Mouse (Mus musculus) lung, embryonic 14.5 days (tissue): Measurements from ENCODE around the gene Il1a. TPM values are rescaled to one million over a fixed set of nuclear protein-coding genes. Genes with fewer than 3 reads are reported as not detected.
A peak's percentile ranks its signal among the peaks of the same experiment; 100 is the strongest.

Experiments
- ATAC-seq: fragments of 200-750 bp; cut with Nextera tagmentation; 2 replicates; pipeline ENCODE4 v1.8.0; 2017; ENCODE audit warnings: mild to moderate bottlenecking, moderate TSS enrichment, moderate library complexity; ENCODE audit not compliant: insufficient read depth
- DNase-seq: peaks from one replicate; pipeline ENCODE4 v3.0.0-alpha.2; 2015
- H3K27ac ChIP-seq: fragments of 300-500 bp; sonication (generic); 2 replicates; pipeline ENCODE4 v1.5.1; 2014; ENCODE audit warnings: low read depth, mild to moderate bottlenecking, moderate library complexity
- H3K27me3 ChIP-seq: fragments of 300-500 bp; sonication (generic); 2 replicates; pipeline ENCODE4 v1.6.1; 2014; ENCODE audit warnings: low read length, control low read depth; ENCODE audit not compliant: insufficient read depth
- H3K36me3 ChIP-seq: fragments of 300-500 bp; sonication (generic); 2 replicates; pipeline ENCODE4 v1.6.1; 2014; ENCODE audit warnings: control low read depth; ENCODE audit not compliant: insufficient read depth
- H3K4me1 ChIP-seq: fragments of 300-500 bp; sonication (generic); 2 replicates; pipeline ENCODE4 v1.6.1; 2014; ENCODE audit warnings: antibody characterized with exemption, control low read depth; ENCODE audit not compliant: insufficient read depth
- H3K4me2 ChIP-seq: fragments of 300-500 bp; sonication (generic); 2 replicates; pipeline ENCODE4 v1.6.1; 2014; ENCODE audit warnings: mild to moderate bottlenecking
- H3K4me3 ChIP-seq: fragments of 300-500 bp; sonication (generic); 2 replicates; pipeline ENCODE4 v1.5.1; 2014; ENCODE audit warnings: low read depth, low read length
- H3K9ac ChIP-seq: fragments of 300-500 bp; sonication (generic); 2 replicates; pipeline ENCODE4 v1.6.1; 2014
- H3K9me3 ChIP-seq: fragments of 300-500 bp; sonication (generic); 2 replicates; pipeline ENCODE4 v1.6.1; 2016; ENCODE audit warnings: low read depth, low read length, control low read depth
- CTCF ChIP-seq: IDR thresholded peaks from 2 replicates; pipeline ENCODE4 v1.5.1; 2016; ENCODE audit warnings: antibody characterized with exemption, low read depth
- WGBS: fragments of 180-500 bp; shearing (Covaris S2); extraction: QIAGEN DNeasy Blood & Tissue Kit; methylation state at CpG from one replicate; pipeline ENCODE4 v1.1.7; 2014; 5-methylcytosine and 5-hydroxymethylcytosine counted together
- polyA plus RNA-seq: library from polyadenylated mRNA; unstranded; fragments of >200 nt; fragmentation: Nextera tagmentation; extraction: Ambion mirVana; gene quantifications from 2 replicates; pipeline ENCODE4 v1.2.1, GENCODE M21; 2014

Il1a gene
- polyA plus RNA-seq, 1 experiment from 2014 or later, result not detected

DNA sequence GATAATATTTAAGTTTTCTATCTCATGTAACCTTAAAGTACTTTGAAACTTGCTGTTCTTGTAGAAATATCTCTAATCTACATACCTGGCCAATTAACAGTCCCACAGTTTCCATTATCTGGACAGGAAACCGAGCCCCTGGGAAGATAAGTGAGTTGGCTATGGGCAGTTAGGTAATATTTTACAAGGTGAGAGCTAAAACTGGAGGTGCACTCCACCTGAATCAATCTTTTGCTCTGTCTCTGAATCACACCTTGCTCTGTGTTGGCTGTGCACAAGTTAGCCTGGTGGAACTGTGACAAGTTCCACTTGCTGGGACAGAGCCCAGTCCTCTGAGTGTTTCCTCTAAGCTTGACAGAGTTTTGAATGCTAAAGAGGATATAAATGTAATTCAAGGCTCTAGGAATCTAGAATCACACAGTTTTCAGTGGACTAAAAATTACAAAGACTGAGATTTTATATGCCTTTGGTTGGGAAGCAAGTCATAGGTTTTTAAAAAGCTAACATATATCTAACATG, 12.4 kb upstream of the Il1a start:
- DNase-seq, result no peak
- no peak overlapping the region for H3K27ac ChIP-seq
- H3K27me3 ChIP-seq, result no peaks in the 10 kb centered on the region
- H3K4me1 ChIP-seq, result no peaks in the 10 kb centered on the region
- H3K9ac ChIP-seq, result no peak overlapping the region
- no peaks in the 10 kb centered on the region for H3K36me3 ChIP-seq
- ATAC-seq, result no peak
- WGBS, result 53% methylated on average over 1 of the region's 1 CpGs
- H3K4me3 ChIP-seq, result no peak overlapping the region
- TF ChIP-seq CTCF, result no peak
- H3K9me3 ChIP-seq, result no peaks in the 10 kb centered on the region
- no peak overlapping the region for H3K4me2 ChIP-seq

DNA sequence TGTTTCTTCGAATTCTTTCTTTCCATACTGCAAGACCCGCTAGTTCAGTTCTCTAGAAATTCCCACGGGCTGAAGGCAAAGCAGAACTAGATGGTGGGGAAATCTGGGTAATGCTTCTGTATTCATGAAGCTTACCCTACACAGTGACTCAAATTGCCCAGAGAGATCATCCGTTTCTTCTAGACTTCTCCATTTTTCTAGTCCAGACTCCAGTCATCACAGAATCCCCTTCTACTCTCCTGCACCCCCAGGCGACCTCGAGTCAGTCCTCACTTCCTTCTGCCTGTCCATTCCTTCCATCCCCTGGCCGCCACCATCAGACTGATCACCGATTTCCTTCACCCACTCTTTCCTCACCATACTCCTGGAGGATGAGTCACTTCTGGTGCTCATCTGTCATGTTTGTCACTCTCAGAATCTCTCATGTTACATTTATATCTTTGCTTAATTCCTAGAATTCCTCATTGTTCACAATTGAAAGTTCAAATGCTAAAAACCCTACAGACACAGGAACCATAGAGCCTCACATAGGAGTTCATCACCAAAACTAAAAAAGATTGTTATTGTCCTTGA, 10.3 kb upstream of the Il1a start:
- WGBS, result 68% methylated on average over 8 of the region's 8 CpGs
- no peak for TF ChIP-seq CTCF
- no peak overlapping the region for H3K27ac ChIP-seq
- no peaks in the 10 kb centered on the region for H3K9me3 ChIP-seq
- ATAC-seq (no peak), DNase-seq (no peak)
- no peaks in the 10 kb centered on the region for H3K27me3 ChIP-seq
- H3K4me2 ChIP-seq, result no peak overlapping the region
- no peaks in the 10 kb centered on the region for H3K36me3 ChIP-seq
- H3K9ac ChIP-seq, result no peak overlapping the region
- H3K4me3 ChIP-seq, result no peak overlapping the region
- H3K4me1 ChIP-seq, result no peaks in the 10 kb centered on the region

DNA sequence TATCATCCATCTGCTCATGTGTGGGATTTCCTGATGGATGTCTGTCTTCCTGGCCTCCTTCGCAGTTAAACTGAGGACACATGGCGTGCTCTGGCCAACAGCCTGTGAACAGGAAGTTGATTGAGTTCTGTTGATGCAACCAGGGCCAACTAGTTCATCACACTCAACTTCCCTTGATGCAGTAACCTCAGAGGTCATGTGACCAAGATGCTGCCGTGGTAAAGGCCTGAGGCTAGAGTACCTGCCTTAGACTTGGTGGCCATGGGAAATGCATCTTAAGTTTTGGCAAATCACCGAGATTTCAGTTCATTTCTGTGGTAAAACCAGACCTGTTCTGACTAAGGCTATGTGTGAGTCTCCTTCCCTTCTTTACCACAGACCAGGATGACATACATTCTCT, 6.1 kb upstream of the Il1a start:
- ATAC-seq (no peak), DNase-seq (no peak)
- Histone ChIP-seq H3K27me3 (no peaks in the 10 kb centered on the region), H3K27ac (no peak overlapping the region), H3K36me3 (no peaks in the 10 kb centered on the region), H3K9ac (no peak overlapping the region), H3K9me3 (no peaks in the 10 kb centered on the region), H3K4me2 (no peak overlapping the region), H3K4me3 (no peak overlapping the region), H3K4me1 (no peaks in the 10 kb centered on the region)
- 61% methylated on average over 4 of the region's 4 CpGs for WGBS
- TF ChIP-seq CTCF, result no peak

DNA sequence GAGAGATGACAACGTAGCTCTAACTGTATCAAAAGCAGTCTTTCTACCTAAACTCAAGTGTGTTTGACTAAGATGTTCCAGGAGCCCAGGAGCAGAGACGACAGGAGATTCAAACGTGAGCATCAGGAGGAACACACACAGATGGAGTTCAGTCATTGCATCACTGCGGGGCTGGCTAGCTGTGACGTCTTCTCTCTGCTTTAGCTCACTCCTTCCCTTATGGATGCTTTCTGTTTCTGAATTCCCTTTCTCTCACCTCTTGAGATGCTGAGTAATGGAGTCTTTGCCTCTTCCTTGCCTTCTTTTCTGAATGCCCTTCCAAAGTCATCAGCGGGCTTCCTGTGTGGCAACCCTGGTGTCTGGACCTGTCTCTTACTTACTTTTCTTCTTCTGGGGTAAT, 5.1 kb upstream of the Il1a start:
- H3K4me1 ChIP-seq, result no peaks in the 10 kb centered on the region
- WGBS, result 71% methylated on average over 6 of the region's 6 CpGs
- H3K9me3 ChIP-seq, result no peaks in the 10 kb centered on the region
- H3K4me2 ChIP-seq, result no peak overlapping the region
- no peak for DNase-seq
- H3K36me3 ChIP-seq, result no peaks in the 10 kb centered on the region
- no peak overlapping the region for H3K27ac ChIP-seq
- H3K4me3 ChIP-seq, result no peak overlapping the region
- no peak overlapping the region for H3K9ac ChIP-seq
- TF ChIP-seq CTCF, result no peak
- no peaks in the 10 kb centered on the region for H3K27me3 ChIP-seq
- ATAC-seq, result no peak

DNA sequence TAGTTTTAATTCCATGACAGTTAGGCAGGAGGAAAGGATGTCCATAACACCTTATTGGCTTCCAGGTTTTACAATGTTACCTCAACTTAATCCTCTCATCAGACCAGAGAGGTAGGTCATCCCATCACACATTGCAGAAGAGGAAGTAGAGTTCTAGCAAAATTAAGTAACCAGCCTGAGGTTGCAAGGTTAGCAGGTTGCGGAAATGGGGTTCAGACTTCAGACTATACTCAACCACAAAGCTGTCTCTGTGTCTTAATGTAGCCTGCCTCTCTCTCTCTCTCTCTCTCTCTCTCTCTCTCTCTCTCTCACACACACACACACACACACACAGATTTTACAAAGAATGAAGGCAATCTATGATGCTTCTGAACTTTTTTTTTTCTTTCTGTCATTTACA, 4.2 kb upstream of the Il1a start:
- H3K9me3 ChIP-seq, result no peaks in the 10 kb centered on the region
- H3K27me3 ChIP-seq, result no peaks in the 10 kb centered on the region
- ATAC-seq (no peak), DNase-seq (no peak)
- 96% methylated on average over 1 of the region's 1 CpGs for WGBS
- no peaks in the 10 kb centered on the region for H3K36me3 ChIP-seq
- no peak overlapping the region for H3K4me2 ChIP-seq
- H3K27ac ChIP-seq, result no peak overlapping the region
- H3K9ac ChIP-seq, result no peak overlapping the region
- no peak overlapping the region for H3K4me3 ChIP-seq
- H3K4me1 ChIP-seq, result no peaks in the 10 kb centered on the region
- TF ChIP-seq CTCF, result no peak

DNA sequence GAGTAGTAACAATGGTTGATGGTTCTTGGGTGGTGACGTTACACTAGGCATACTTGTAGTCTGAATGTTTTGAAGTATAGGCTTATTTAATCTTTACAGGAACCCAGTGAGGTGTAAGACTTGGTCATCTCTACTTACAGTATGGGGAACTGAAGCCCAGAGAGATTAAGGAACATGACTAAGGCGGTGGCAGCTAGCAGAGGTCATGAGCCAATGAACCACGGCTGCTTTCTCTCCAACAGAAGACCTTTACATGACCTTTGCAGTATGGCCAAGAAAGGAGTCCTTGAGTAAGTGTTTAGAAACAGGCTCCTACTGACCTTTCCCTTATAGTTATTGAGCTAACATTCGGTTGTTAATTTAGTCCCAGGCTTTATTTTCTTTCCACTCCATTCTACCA, 3.8 kb downstream of the Il1a start:
- no peaks in the 10 kb centered on the region for H3K36me3 ChIP-seq
- H3K9me3 ChIP-seq, result no peaks in the 10 kb centered on the region
- 68% methylated on average over 4 of the region's 4 CpGs for WGBS
- no peak overlapping the region for H3K9ac ChIP-seq
- H3K4me1 ChIP-seq, result no peaks in the 10 kb centered on the region
- DNase-seq (no peak), ATAC-seq (no peak)
- TF ChIP-seq CTCF, result no peak
- H3K27me3 ChIP-seq, result no peaks in the 10 kb centered on the region
- no peak overlapping the region for H3K4me3 ChIP-seq
- no peak overlapping the region for H3K27ac ChIP-seq
- H3K4me2 ChIP-seq, result no peak overlapping the region

DNA sequence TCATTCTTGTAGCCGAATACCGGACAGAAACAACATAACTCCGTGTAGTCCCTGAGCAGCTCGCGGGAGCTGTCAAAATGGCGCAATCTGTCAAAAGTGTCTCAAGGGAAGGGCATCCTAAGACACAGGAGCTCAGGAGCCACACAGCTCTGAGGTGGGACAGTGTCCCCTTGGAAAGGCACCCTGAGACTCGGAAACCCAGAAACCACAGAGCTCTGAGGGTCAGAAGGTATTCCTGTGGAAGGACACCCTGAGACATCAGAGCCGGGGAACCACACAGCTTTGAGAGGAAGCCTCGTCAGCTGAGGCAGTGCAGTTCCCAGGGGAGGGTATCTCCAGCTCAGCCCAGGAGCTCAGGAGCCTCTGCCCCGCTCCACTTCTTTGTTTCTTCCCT, 12.2 kb downstream of the Il1a start:
- 5% methylated on average over 10 of the region's 10 CpGs for WGBS

More for the DNA sequence above, 12.2 kb downstream of the Il1a start:
- Histone ChIP-seq H3K9me3 (no peaks in the 10 kb centered on the region), H3K27ac (peak overlapping the region; percentile 87), H3K36me3 (peaks cover 14% of the 10 kb centered on the region; the same call in 1 of the 2 replicates), H3K4me1 (peaks cover 7% of the 10 kb centered on the region; the same call in 1 of the 2 replicates), H3K4me2 (peak overlapping the region; percentile 88), H3K4me3 (peak overlapping the region; percentile 87), H3K9ac (peak overlapping the region; percentile 72), H3K27me3 (no peaks in the 10 kb centered on the region)
- ATAC-seq (peak; percentile 67), DNase-seq (no peak)
- TF ChIP-seq CTCF, result no peak
